Mouse (Mus musculus): ENCODE measurements around the gene Smagp.

DNA sequence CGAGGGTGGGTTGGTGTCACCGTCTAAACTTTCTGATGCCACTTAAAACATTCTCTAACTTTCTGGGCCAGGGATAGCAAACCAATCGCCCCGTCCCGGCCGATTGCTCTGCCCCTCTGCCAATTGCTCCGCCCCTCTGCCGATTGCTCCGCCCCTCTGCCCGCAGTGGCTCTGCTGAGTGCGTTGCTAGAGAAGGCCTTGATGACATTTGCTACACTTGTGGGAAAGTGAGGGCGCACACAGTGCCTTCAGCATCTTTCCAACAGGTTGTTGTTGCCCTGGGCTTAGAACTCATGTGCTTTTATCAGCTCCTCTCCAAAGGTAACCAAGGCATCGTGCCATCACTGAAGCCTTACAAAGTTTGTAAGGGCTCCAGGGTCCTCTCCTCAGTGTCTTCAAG is 48.5 kb upstream of the Smagp start:
- TF ChIP-seq CTCF (IDR thresholded peaks at IDR 0.05; ENCODE audit: low read depth, low read length) = no peak
- no peak for TF ChIP-seq POLR2A (IDR thresholded peaks at IDR 0.05; ENCODE audit: borderline replicate concordance, low read depth, low read length)

Data from bone marrow macrophage, adult 2 months (primary cell).